In the genomic region with DNA sequence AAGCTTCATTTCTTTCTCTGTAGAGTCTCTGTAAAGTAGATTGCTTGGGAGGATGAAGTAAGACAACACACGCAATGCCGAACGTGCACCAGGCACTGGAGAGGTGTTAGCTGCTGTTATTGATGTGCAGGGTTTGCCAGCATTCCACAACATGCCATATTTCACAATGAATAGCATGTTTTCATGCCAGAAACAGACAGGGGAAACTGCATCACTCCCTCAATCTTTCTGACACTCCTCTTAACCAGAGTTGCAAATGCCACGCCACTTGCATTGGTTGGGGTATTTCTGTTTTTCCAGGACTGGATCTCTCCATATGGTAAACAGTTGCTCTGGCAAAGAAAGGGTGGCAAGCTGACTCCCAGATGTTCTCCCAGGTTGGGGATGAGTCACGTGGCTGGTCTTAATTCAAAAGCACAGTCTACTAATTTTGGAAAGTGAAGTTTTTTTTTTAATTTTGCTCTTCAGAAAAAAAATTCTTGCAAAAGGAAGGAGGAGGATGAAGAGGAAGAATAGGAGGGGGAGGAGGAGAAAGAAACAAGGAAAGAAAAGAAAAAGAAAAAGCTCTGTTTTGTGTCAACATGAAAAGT, we compare ENCODE assay signal across 26 mouse cellular contexts. TPM values are rescaled to one million over a fixed set of nuclear protein-coding genes. Genes with fewer than 3 reads are reported as not detected.
DNase-seq lines count a peak whose midpoint lies in the region; ATAC-seq and TF ChIP-seq lines count a peak whose summit lies in the region.
"Had no signal": no experiment of that assay in that cellular context is flagged by ENCODE, and none has a peak within 500 bp of the region (broad histone marks: within the 10 kb centered on the region; RNA-seq: fewer than 3 reads in every experiment).

No protein-coding gene starts in this region.

- no peak overlapping the region for H3K4me3 ChIP-seq in heart, postnatal 0 days (ENCODE audit: low read depth, low read length)
- no peak overlapping the region for H3K4me3 ChIP-seq in heart, adult 2 months
- no peak overlapping the region for H3K4me3 ChIP-seq in embryonic facial prominence, embryonic 15.5 days (replicated peaks)
- H3K4me3 ChIP-seq in kidney, embryonic 15.5 days (replicated peaks), result no peak overlapping the region
- H3K4me3 ChIP-seq: forebrain, embryonic 12.5 days; heart, embryonic 10.5 days; hindbrain, embryonic 15.5 days; midbrain, embryonic 12.5 days had no signal

- no peaks in the 10 kb centered on the region for H3K4me1 ChIP-seq in heart, postnatal 0 days (ENCODE audit: control insufficient read depth, insufficient read depth)
- no peaks in the 10 kb centered on the region for H3K4me1 ChIP-seq in heart, adult 2 months (ENCODE audit: control insufficient read depth, insufficient read depth, low read length)
- H3K4me1 ChIP-seq in embryonic facial prominence, embryonic 15.5 days, result no peaks in the 10 kb centered on the region
- no peaks in the 10 kb centered on the region for H3K4me1 ChIP-seq in kidney, embryonic 15.5 days
- H3K4me1 ChIP-seq: forebrain, embryonic 12.5 days; heart, embryonic 10.5 days; hindbrain, embryonic 15.5 days; midbrain, embryonic 12.5 days had no signal

- no peaks in the 10 kb centered on the region for H3K36me3 ChIP-seq in heart, postnatal 0 days (replicated peaks; ENCODE audit: control insufficient read depth, insufficient read depth, low read length)
- H3K36me3 ChIP-seq in heart, adult 2 months (ENCODE audit: control insufficient read depth, insufficient read depth, low read length), result no peaks in the 10 kb centered on the region
- H3K36me3 ChIP-seq in embryonic facial prominence, embryonic 15.5 days, result no peaks in the 10 kb centered on the region
- H3K36me3 ChIP-seq in kidney, embryonic 15.5 days, result no peaks in the 10 kb centered on the region
- H3K36me3 ChIP-seq: forebrain, embryonic 12.5 days; heart, embryonic 10.5 days; hindbrain, embryonic 15.5 days; midbrain, embryonic 12.5 days had no signal

- no peak for TF ChIP-seq CTCF in heart, postnatal 0 days (IDR thresholded peaks at IDR 0.05; ENCODE audit: low read depth)
- no peak for TF ChIP-seq CTCF in heart, adult 2 months (IDR thresholded peaks at IDR 0.05)

- 44% methylated on average over 5 of the region's 5 CpGs for WGBS in heart, postnatal 0 days
- 39% methylated on average over 5 of the region's 5 CpGs for WGBS in heart, adult 2 months
- WGBS in embryonic facial prominence, embryonic 15.5 days, result 34% methylated on average over 5 of the region's 5 CpGs
- 54% methylated on average over 5 of the region's 5 CpGs for WGBS in kidney, embryonic 15.5 days

- no peak overlapping the region for H3K9ac ChIP-seq in heart, postnatal 0 days (replicated peaks; ENCODE audit: low read depth, low read length)
- H3K9ac ChIP-seq in heart, adult 2 months (ENCODE audit: low read depth, low read length), result no peak overlapping the region
- no peak overlapping the region for H3K9ac ChIP-seq in embryonic facial prominence, embryonic 15.5 days
- no peak overlapping the region for H3K9ac ChIP-seq in kidney, embryonic 15.5 days
- H3K9ac ChIP-seq: forebrain, embryonic 12.5 days; hindbrain, embryonic 15.5 days; lung, embryonic 14.5 days; midbrain, embryonic 12.5 days had no signal

- intact Hi-C loops in heart, adult 2 months (cut with DNase I), result no loop called here

- no peak for TF ChIP-seq POLR2A in heart, adult 2 months (IDR thresholded peaks at IDR 0.05; ENCODE audit: insufficient read depth, low read depth, low read length)

- no peak for DNase-seq in heart, postnatal 0 days (ENCODE audit: low spot score)
- DNase-seq in heart, adult 2 months, result no peak
- DNase-seq in 3134 (ENCODE audit: extremely low read depth, insufficient read length, low spot score), result peak; percentile 63
- DNase-seq in 3T3-L1 (ENCODE audit: low read depth, low spot score), result peak; percentile 73
- no peak for DNase-seq in kidney, postnatal 14 days
- DNase-seq: adrenal gland, adult 8-10 months; cerebellum, adult 18-20 months; cerebellum, postnatal 25 days; embryo, embryonic 11 days; gastrocnemius, postnatal 36 days; kidney, adult 2 months; kidney, postnatal 10 days; lung, embryonic 14.5 days; right cerebral cortex, postnatal 25 days; spleen, adult 18-20 months had no signal

- H3K27ac ChIP-seq in heart, postnatal 0 days (ENCODE audit: low read depth), result peak overlapping the region; percentile 70
- H3K27ac ChIP-seq in heart, adult 2 months, result no peak overlapping the region
- peak overlapping the region; percentile 36; the same call in 1 of the 2 replicates for H3K27ac ChIP-seq in embryonic facial prominence, embryonic 15.5 days (replicated peaks)
- H3K27ac ChIP-seq in kidney, embryonic 15.5 days, result no peak overlapping the region
- H3K27ac ChIP-seq: forebrain, embryonic 12.5 days; heart, embryonic 10.5 days; hindbrain, embryonic 15.5 days; midbrain, embryonic 12.5 days had no signal

- H3K4me2 ChIP-seq in heart, postnatal 0 days (ENCODE audit: low read depth, low read length), result peak overlapping the region; percentile 18
- no peak overlapping the region for H3K4me2 ChIP-seq in embryonic facial prominence, embryonic 15.5 days (replicated peaks)
- no peak overlapping the region for H3K4me2 ChIP-seq in kidney, embryonic 15.5 days
- H3K4me2 ChIP-seq: forebrain, embryonic 12.5 days; hindbrain, embryonic 15.5 days; liver, embryonic 11.5 days; lung, embryonic 14.5 days; midbrain, embryonic 12.5 days had no signal

- no peak for TF ChIP-seq EP300 in heart, postnatal 0 days (IDR thresholded peaks at IDR 0.05; ENCODE audit: low read depth)
- TF ChIP-seq EP300 in heart, adult 2 months (IDR thresholded peaks at IDR 0.05; ENCODE audit: insufficient read depth, low read depth, low read length), result no peak

- ATAC-seq in heart, postnatal 0 days (ENCODE audit: insufficient read depth, low read depth), result no peak
- ATAC-seq in embryonic facial prominence, embryonic 15.5 days (ENCODE audit: insufficient number of reproducible peaks, low FRiP score, low TSS enrichment, low read depth), result no peak
- no peak for ATAC-seq in kidney, embryonic 15.5 days (replicated peaks; ENCODE audit: low FRiP score)
- ATAC-seq: CD4-positive, CD25-positive, alpha-beta regulatory T cell, adult 4 months had no signal

- H3K27me3 ChIP-seq in heart, postnatal 0 days (ENCODE audit: control insufficient read depth, insufficient read depth, low read length), result no peaks in the 10 kb centered on the region
- H3K27me3 ChIP-seq in heart, adult 2 months (ENCODE audit: control insufficient read depth, insufficient read depth, low read length), result no peaks in the 10 kb centered on the region
- H3K27me3 ChIP-seq in embryonic facial prominence, embryonic 15.5 days, result no peaks in the 10 kb centered on the region
- peaks cover 25% of the 10 kb centered on the region; the same call in 1 of the 2 replicates for H3K27me3 ChIP-seq in kidney, embryonic 15.5 days

- no peaks in the 10 kb centered on the region for H3K79me2 ChIP-seq in heart, adult 2 months (replicated peaks; ENCODE audit: control insufficient read depth, insufficient read depth, low read length)

- no peaks in the 10 kb centered on the region for H3K9me3 ChIP-seq in heart, postnatal 0 days (replicated peaks; ENCODE audit: control insufficient read depth, low read length)
- H3K9me3 ChIP-seq in embryonic facial prominence, embryonic 15.5 days (replicated peaks), result no peaks in the 10 kb centered on the region
- no peaks in the 10 kb centered on the region for H3K9me3 ChIP-seq in kidney, embryonic 15.5 days (replicated peaks)
- H3K9me3 ChIP-seq: forebrain, embryonic 12.5 days; heart, embryonic 10.5 days; hindbrain, embryonic 15.5 days; midbrain, embryonic 12.5 days had no signal

RNA-seq across cellular contexts. Expression of gene Pak3, which starts 16.5 kb away (rescaled TPM):
- 3.1 and 6.9 TPM in 2 replicates for total RNA-seq in heart, postnatal 0 days (2014; rRNA removed; ENCODE audit: low replicate concordance)
- 4.6 TPM in 2 replicates for polyA plus RNA-seq in heart, postnatal 0 days (2015; fragmentation: Nextera tagmentation; extraction: Ambion mirVana)
- total RNA-seq in heart, adult 2 months (2021), result under 1 TPM; 0.16 to 0.23 TPM
- polyA plus RNA-seq in heart, adult 2 months (2012; rRNA removed), result 0.06 and 0.09 TPM in 2 replicates
- 18.0 and 18.5 TPM in 2 replicates for polyA plus RNA-seq in embryonic facial prominence, embryonic 15.5 days (2015; fragmentation: Nextera tagmentation; extraction: Ambion mirVana)
- 4.8 and 5.8 TPM in 2 replicates for polyA plus RNA-seq in kidney, embryonic 15.5 days (2015; fragmentation: Nextera tagmentation; extraction: Ambion mirVana)
- total RNA-seq: hematopoietic stem cell, adult 5-6 weeks; megakaryocyte, adult 5-6 weeks; monocyte, adult 5-6 weeks had no signal
- polyA plus RNA-seq: CD4-positive, CD25-positive, alpha-beta regulatory T cell, adult 4 months had no signal

Comparison
In these comparisons a context has a peak if more than half of its experiments do, and no peak if none do; other contexts are left out.
1. H3K27ac ChIP-seq: peak in heart, postnatal 0 days (single experiment) and embryonic facial prominence, embryonic 15.5 days (single experiment); none in heart, adult 2 months (single experiment) and kidney, embryonic 15.5 days (single experiment).
2. DNase-seq: peak in 3134 (single experiment) and 3T3-L1 (single experiment); none in heart, postnatal 0 days (single experiment), heart, adult 2 months (0 of 2) and kidney, postnatal 14 days (single experiment).